Mouse (Mus musculus): ENCODE measurements around the gene Arid3a.

The Arid3a gene

GRCm38 (mm10) chr10:79926491-79927323 is at the start of gene Arid3a:
Arid3a (plus strand) TSS chr10:79927043.
- CTCF ChIA-PET: interaction anchor here (0.6 to 4.4 kb wide), 33 partner anchors 10 to 1356 kb away, joined by 3 to 25 read pairs (median 3); partner anchors contain the start of genes Wdr18 (in 3 of the 4), Med16 (in 2 of the 4), Cirbp (in 1 of the 4) and Dazap1 (in 1 of the 4)
- POLR2A ChIA-PET: interaction anchor here in 3 of 4 experiments (0.6 to 3.3 kb wide), 35 partner anchors 12 to 538 kb away, joined by 3 to 20 read pairs (median 4); partner anchors contain the start of genes Med16 (in 2 of the 3), Ptbp1 (in 2 of the 3), Tmem259 (in 2 of the 3) and Wdr18 (in 2 of the 3)

- POLR2A ChIA-PET: interaction anchor here in 1 of 4 experiments (0.7 kb wide), 1 partner anchor 18 kb away, joined by 6 read pairs; no protein-coding TSS in a partner anchor
- CTCF ChIA-PET: interaction anchor here in 1 of 4 experiments (0.5 kb wide), 1 partner anchor 42 kb away, joined by 6 read pairs; no protein-coding TSS in a partner anchor
These were observed 49.7 kb upstream of the Arid3a start for GRCm38 (mm10) chr10:79877174-79877573.

GRCm38 (mm10) chr10:79877757-79878156 is 49.1 kb upstream of the Arid3a start:
- ChIA-PET CTCF (interaction anchor here in 1 of 4 experiments (0.5 to 0.8 kb wide), 2 partner anchors 43 to 66 kb away, joined by 3 to 6 read pairs; no protein-coding TSS in a partner anchor), POLR2A (interaction anchor here in 1 of 4 experiments (0.7 kb wide), 1 partner anchor 19 kb away, joined by 6 read pairs; no protein-coding TSS in a partner anchor)

- ChIA-PET POLR2A (interaction anchor here (0.5 to 5.6 kb wide), 10 partner anchors 14 to 289 kb away, joined by 3 to 70 read pairs (median 4); partner anchors contain the start of gene Ptbp1 (in 1 of the 4)), CTCF (interaction anchor here in 2 of 4 experiments (0.6 to 2.1 kb wide), 4 partner anchors 8 to 80 kb away, joined by 3 to 7 read pairs (median 4); partner anchors contain the start of gene Wdr18 (in 1 of the 2))
These were observed 47.3 kb upstream of the Arid3a start for GRCm38 (mm10) chr10:79879527-79879926.

GRCm38 (mm10) chr10:79880721-79881120 is 46.1 kb upstream of the Arid3a start:
- POLR2A ChIA-PET: interaction anchor here (0.6 to 5.6 kb wide), 19 partner anchors 9 to 284 kb away, joined by 3 to 70 read pairs (median 4); partner anchors contain the start of genes Arid3a (in 1 of the 4), Cirbp (in 1 of the 4), Med16 (in 1 of the 4) and Ptbp1 (in 1 of the 4)
- CTCF ChIA-PET: interaction anchor here (0.5 to 3.1 kb wide), 8 partner anchors 12 to 687 kb away, joined by 3 to 16 read pairs (median 4); partner anchors contain the start of gene Cnn2 (in 1 of the 4)

- POLR2A ChIA-PET: interaction anchor here in 3 of 4 experiments (0.5 to 5.6 kb wide), 19 partner anchors 8 to 380 kb away, joined by 3 to 70 read pairs (median 4); partner anchors contain the start of genes Ptbp1 (in 2 of the 3), Arid3a (in 1 of the 3), C2cd4c (in 1 of the 3) and Dazap1 (in 1 of the 3)
- CTCF ChIA-PET: interaction anchor here in 3 of 4 experiments (0.5 to 3.1 kb wide), 17 partner anchors 8 to 821 kb away, joined by 3 to 27 read pairs (median 4); partner anchors contain the start of genes Arid3a (in 2 of the 3), Med16 (in 1 of the 3), Plppr3 (in 1 of the 3) and Prtn3 (in 1 of the 3)
These were observed 44.9 kb upstream of the Arid3a start for GRCm38 (mm10) chr10:79881981-79882380.

- POLR2A ChIA-PET: interaction anchor here in 3 of 4 experiments (0.5 to 5.6 kb wide), 21 partner anchors 10 to 290 kb away, joined by 3 to 70 read pairs (median 4); partner anchors contain the start of genes Ptbp1 (in 2 of the 3), Arid3a (in 1 of the 3), Kiss1r (in 1 of the 3) and Plppr3 (in 1 of the 3)
- CTCF ChIA-PET: interaction anchor here (0.5 to 3.1 kb wide), 53 partner anchors 9 to 1591 kb away, joined by 3 to 27 read pairs (median 3); partner anchors contain the start of genes Arid3a (in 2 of the 4), Plppr3 (in 2 of the 4), Prtn3 (in 2 of the 4) and Wdr18 (in 2 of the 4)
These were observed 43.4 kb upstream of the Arid3a start for GRCm38 (mm10) chr10:79883297-79884084.

GRCm38 (mm10) chr10:79884446-79884845 is 42.4 kb upstream of the Arid3a start:
- ChIA-PET CTCF (interaction anchor here (0.6 to 3.0 kb wide), 25 partner anchors 8 to 280 kb away, joined by 3 to 27 read pairs (median 5); partner anchors contain the start of genes Plppr3 (in 2 of the 4), Prtn3 (in 2 of the 4), Arid3a (in 1 of the 4) and Fgf22 (in 1 of the 4)), POLR2A (interaction anchor here in 2 of 4 experiments (0.6 to 5.6 kb wide), 8 partner anchors 11 to 283 kb away, joined by 3 to 70 read pairs (median 4); partner anchors contain the start of genes Plppr3 (in 1 of the 2), Prtn3 (in 1 of the 2), Ptbp1 (in 1 of the 2) and Tmem259 (in 1 of the 2))

- POLR2A ChIA-PET: interaction anchor here in 1 of 4 experiments (0.6 to 2.2 kb wide), 6 partner anchors 12 to 1403 kb away, joined by 3 to 13 read pairs (median 4); partner anchors contain the start of genes Plppr3, Prtn3 and Tmem259
- CTCF ChIA-PET: interaction anchor here in 2 of 4 experiments (1.0 to 3.0 kb wide), 5 partner anchors 11 to 130 kb away, joined by 3 to 14 read pairs (median 9); partner anchors contain the start of genes Fgf22 (in 1 of the 2), Med16 (in 1 of the 2), Plppr3 (in 1 of the 2) and Prtn3 (in 1 of the 2)
These were observed 41.9 kb upstream of the Arid3a start for GRCm38 (mm10) chr10:79884938-79885337.

GRCm38 (mm10) chr10:79886054-79886453 is 40.8 kb upstream of the Arid3a start, which contains the start of gene Elane:
Elane (plus strand) TSS chr10:79886247.
- ChIA-PET CTCF (interaction anchor here in 1 of 4 experiments (0.6 kb wide), 1 partner anchor 106 kb away, joined by 3 read pairs; no protein-coding TSS in a partner anchor), POLR2A (interaction anchor here in 2 of 4 experiments (0.7 to 1.0 kb wide), 2 partner anchors 21 to 46 kb away, joined by 3 to 4 read pairs; no protein-coding TSS in a partner anchor)

GRCm38 (mm10) chr10:79886611-79887010 is 40.2 kb upstream of the Arid3a start:
- ChIA-PET POLR2A (interaction anchor here in 2 of 4 experiments (0.7 kb wide), 2 partner anchors 21 to 27 kb away, joined by 4 to 5 read pairs; no protein-coding TSS in a partner anchor), CTCF (interaction anchor here in 1 of 4 experiments (0.6 kb wide), 1 partner anchor 106 kb away, joined by 3 read pairs; no protein-coding TSS in a partner anchor)

GRCm38 (mm10) chr10:79889386-79889785 is 37.5 kb upstream of the Arid3a start:
- POLR2A ChIA-PET: interaction anchor here in 2 of 4 experiments (0.7 to 1.0 kb wide), 4 partner anchors 15 to 27 kb away, joined by 3 to 4 read pairs (median 3); partner anchors contain the start of genes Plppr3 (in 1 of the 2) and Prtn3 (in 1 of the 2)
- CTCF ChIA-PET: interaction anchor here in 2 of 4 experiments (1.0 to 1.6 kb wide), 3 partner anchors 55 to 77 kb away, joined by 3 to 5 read pairs (median 3); no protein-coding TSS in a partner anchor

GRCm38 (mm10) chr10:79890670-79891069 is 36.2 kb upstream of the Arid3a start, which contains the start of gene Cfd:
Cfd (plus strand) TSS chr10:79890853.
- CTCF ChIA-PET: interaction anchor here in 2 of 4 experiments (0.7 to 1.0 kb wide), 2 partner anchors 78 to 184 kb away, joined by 3 read pairs; no protein-coding TSS in a partner anchor
- POLR2A ChIA-PET: interaction anchor here in 2 of 4 experiments (1.6 to 4.1 kb wide), 3 partner anchors 17 to 28 kb away, joined by 3 to 16 read pairs (median 3); partner anchors contain the start of gene Med16 (in 1 of the 2)

GRCm38 (mm10) chr10:79892451-79893118 is 34.3 kb upstream of the Arid3a start:
- ChIA-PET POLR2A (interaction anchor here in 3 of 4 experiments (0.6 to 4.1 kb wide), 16 partner anchors 9 to 189 kb away, joined by 3 to 16 read pairs (median 4); partner anchors contain the start of genes Med16 (in 3 of the 3), Bsg (in 1 of the 3), Misp (in 1 of the 3) and Ptbp1 (in 1 of the 3)), CTCF (interaction anchor here (0.5 to 3.0 kb wide), 28 partner anchors 9 to 511 kb away, joined by 3 to 27 read pairs (median 4); partner anchors contain the start of genes Med16 (in 2 of the 4), Plppr3 (in 1 of the 4), Prtn3 (in 1 of the 4) and Stk11 (in 1 of the 4))

- POLR2A ChIA-PET: interaction anchor here in 3 of 4 experiments (0.7 to 5.0 kb wide), 14 partner anchors 8 to 192 kb away, joined by 3 to 42 read pairs (median 4); partner anchors contain the start of genes Med16 (in 3 of the 3), Ptbp1 (in 3 of the 3), Bsg (in 1 of the 3) and Kiss1r (in 1 of the 3)
- CTCF ChIA-PET: interaction anchor here in 3 of 4 experiments (0.6 to 1.7 kb wide), 7 partner anchors 10 to 664 kb away, joined by 3 to 6 read pairs (median 4); partner anchors contain the start of gene Med16 (in 1 of the 3)
These were observed 30.5 kb upstream of the Arid3a start for GRCm38 (mm10) chr10:79896306-79896705.
